Mouse (Mus musculus) neural tube, embryonic 14.5 days (tissue): Measurements from ENCODE around the gene Gtpbp1. TPM values are rescaled to one million over a fixed set of nuclear protein-coding genes. Genes with fewer than 3 reads are reported as not detected.

ENCODE experiments used
- ATAC-seq: fragments of 200-750 bp; cut with Nextera tagmentation; 2 replicates; pipeline ENCODE4 v1.8.0; 2017; ENCODE audit warnings: low read depth, mild to moderate bottlenecking, moderate TSS enrichment, moderate library complexity
- H3K27ac ChIP-seq: fragments of 300-500 bp; sonication (generic); 2 replicates; pipeline ENCODE4 v1.5.1; 2014; ENCODE audit warnings: low read depth, mild to moderate bottlenecking, control low read depth, low read length, moderate library complexity, mixed read lengths
- H3K27me3 ChIP-seq: fragments of 300-500 bp; sonication (generic); 2 replicates; pipeline ENCODE4 v1.6.1; 2014; ENCODE audit warnings: low read length; ENCODE audit not compliant: control insufficient read depth, insufficient read depth
- H3K36me3 ChIP-seq: fragments of 300-500 bp; sonication (generic); 2 replicates; pipeline ENCODE4 v1.6.1; 2014; ENCODE audit warnings: low read length, mixed read lengths; ENCODE audit not compliant: control insufficient read depth, insufficient read depth
- H3K4me1 ChIP-seq: fragments of 300-500 bp; sonication (generic); 2 replicates; pipeline ENCODE4 v1.6.1; 2014; ENCODE audit warnings: low read length; ENCODE audit not compliant: control insufficient read depth, insufficient read depth
- H3K4me2 ChIP-seq: fragments of 300-500 bp; sonication (generic); 2 replicates; pipeline ENCODE4 v1.6.1; 2014; ENCODE audit warnings: mild to moderate bottlenecking, low read depth, low read length, control low read depth
- H3K4me3 ChIP-seq: fragments of 300-500 bp; sonication (generic); 2 replicates; pipeline ENCODE4 v1.5.1; 2014; ENCODE audit warnings: low read depth, low read length, control low read depth, mixed read lengths
- H3K9ac ChIP-seq: fragments of 300-500 bp; sonication (generic); replicated peaks from 2 replicates; pipeline ENCODE4 v1.6.1; 2014; ENCODE audit warnings: low read depth, mild to moderate bottlenecking, control low read depth, low read length, mixed read lengths
- H3K9me3 ChIP-seq: fragments of 300-500 bp; sonication (generic); 2 replicates; pipeline ENCODE4 v1.6.1; 2016; ENCODE audit warnings: low read length; ENCODE audit not compliant: control insufficient read depth
- WGBS: fragments of 180-500 bp; shearing (Covaris S2); extraction: QIAGEN DNeasy Blood & Tissue Kit; methylation state at CpG from one replicate; pipeline ENCODE4 v1.1.7; 2014; 5-methylcytosine and 5-hydroxymethylcytosine counted together
- polyA plus RNA-seq: library from polyadenylated mRNA; unstranded; fragments of >200 nt; fragmentation: Nextera tagmentation; extraction: Ambion mirVana; gene quantifications from 2 replicates; pipeline ENCODE4 v1.2.1, GENCODE M21; 2014

Gtpbp1 gene
- 37.5 and 41.2 TPM in 2 replicates for polyA plus RNA-seq

DNA sequence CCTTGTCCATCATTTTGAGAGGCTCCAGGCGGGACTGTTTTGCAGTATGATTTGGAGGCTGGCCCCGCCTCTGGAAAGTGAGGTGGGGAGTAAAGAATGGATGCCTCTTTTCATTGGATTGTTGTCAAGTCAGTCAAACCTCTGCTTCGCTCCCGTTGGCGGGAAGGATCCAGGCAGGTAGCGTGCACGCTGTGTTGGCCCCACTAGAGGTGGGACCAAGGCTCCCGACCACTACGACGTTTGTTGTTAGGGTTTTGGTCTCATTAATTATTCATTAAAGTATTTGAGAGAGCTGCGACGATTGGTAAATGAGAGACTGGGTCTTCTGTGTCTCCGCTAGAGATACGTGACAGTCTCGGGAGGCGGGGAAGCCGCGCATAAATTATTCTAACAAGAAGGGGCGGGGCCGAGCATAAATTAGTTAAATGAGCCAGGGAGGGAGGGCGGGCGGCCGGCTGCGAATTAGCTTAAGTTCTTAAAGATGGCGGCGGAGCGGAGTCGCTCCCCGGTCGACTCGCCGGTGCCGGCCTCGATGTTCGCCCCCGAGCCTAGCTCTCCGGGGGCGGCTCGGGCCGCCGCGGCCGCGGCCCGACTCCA lies at the start of gene Gtpbp1:
Gene Gtpbp1, plus strand, starts transcription at position 420 of the 597 bp plus-strand sequence.
- no peaks in the 10 kb centered on the region for H3K27me3 ChIP-seq
- peak within 1 kb of the TSS; percentile 83 for H3K4me2 ChIP-seq
- under 1% methylated on average over 45 of the region's 45 CpGs for WGBS
- peaks cover 2% of the 10 kb centered on the region; the same call in 1 of the 2 replicates for H3K36me3 ChIP-seq
- H3K9ac ChIP-seq, result peak within 1 kb of the TSS; percentile 69
- H3K9me3 ChIP-seq, result no peaks in the 10 kb centered on the region
- H3K4me3 ChIP-seq, result peak within 1 kb of the TSS; percentile 90
- peak within 1 kb of the TSS; percentile 83 for H3K27ac ChIP-seq
- ATAC-seq, result peak; percentile 97
- peaks cover 27% of the 10 kb centered on the region for H3K4me1 ChIP-seq

DNA sequence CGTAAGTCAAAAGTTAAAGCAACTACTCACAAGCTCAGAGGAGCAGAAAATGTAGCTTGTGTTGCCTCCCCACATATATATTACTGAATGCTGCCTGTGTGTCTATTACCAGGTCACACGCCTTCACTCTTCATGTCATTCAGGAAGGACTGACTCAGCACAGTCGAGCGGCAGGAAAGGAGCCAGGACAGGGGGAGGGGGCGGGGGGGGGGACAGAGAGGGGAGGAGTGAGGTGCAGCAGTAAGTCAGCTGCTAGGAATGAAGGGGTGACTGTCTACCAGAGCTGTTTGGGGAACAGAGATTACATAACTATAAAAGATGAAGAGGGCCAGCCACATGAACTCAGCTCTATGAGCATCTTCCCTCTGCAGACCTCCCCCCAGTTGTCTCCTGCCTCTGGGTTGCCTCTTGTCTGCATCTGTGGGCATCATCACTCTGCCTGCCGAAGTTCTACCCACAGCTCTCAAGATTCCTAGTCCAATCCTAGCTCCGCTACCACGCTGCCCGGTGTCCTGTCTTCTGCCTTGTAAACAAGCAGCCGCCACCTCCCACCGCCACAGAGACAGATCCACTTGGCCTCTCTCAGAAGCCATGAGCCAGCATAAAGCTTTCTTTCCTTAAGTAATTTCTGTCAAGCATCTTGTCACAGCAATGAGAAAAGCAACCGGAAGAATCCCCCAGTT lies 49.4 kb upstream of the Gtpbp1 start:
- H3K9ac ChIP-seq, result no peak overlapping the region
- no peak overlapping the region for H3K4me3 ChIP-seq
- H3K4me1 ChIP-seq, result no peaks in the 10 kb centered on the region
- 83% methylated on average over 12 of the region's 12 CpGs for WGBS
- no peaks in the 10 kb centered on the region for H3K9me3 ChIP-seq
- H3K27me3 ChIP-seq, result no peaks in the 10 kb centered on the region
- H3K4me2 ChIP-seq, result no peak overlapping the region
- no peak for ATAC-seq
- H3K27ac ChIP-seq, result no peak overlapping the region
- H3K36me3 ChIP-seq, result peaks cover 28% of the 10 kb centered on the region

DNA sequence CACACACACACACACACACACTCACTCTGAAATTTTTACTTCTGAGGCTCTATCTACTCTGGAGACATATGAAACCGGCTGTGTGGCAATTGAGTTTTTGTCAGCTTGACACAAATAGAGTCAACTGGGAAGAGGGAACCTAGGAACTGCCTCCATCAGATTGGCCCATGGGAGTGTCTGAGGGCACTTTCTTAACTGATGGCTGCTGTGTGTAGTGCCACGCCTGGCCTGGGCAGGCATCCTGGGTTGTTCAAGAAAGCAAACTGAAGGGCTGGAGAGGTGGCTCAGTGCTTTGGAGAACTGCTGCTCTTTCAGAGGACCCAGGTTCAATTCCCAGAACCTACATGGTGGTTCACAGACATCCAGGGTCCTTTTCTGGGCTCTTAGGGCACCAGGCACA lies 45.2 kb upstream of the Gtpbp1 start:
- Histone ChIP-seq H3K9me3 (no peaks in the 10 kb centered on the region), H3K4me2 (no peak overlapping the region), H3K36me3 (peaks cover 20% of the 10 kb centered on the region), H3K4me3 (no peak overlapping the region), H3K27ac (no peak overlapping the region), H3K27me3 (no peaks in the 10 kb centered on the region), H3K4me1 (no peaks in the 10 kb centered on the region), H3K9ac (no peak overlapping the region)
- ATAC-seq, result no peak
- 77% methylated on average over 2 of the region's 2 CpGs for WGBS

DNA sequence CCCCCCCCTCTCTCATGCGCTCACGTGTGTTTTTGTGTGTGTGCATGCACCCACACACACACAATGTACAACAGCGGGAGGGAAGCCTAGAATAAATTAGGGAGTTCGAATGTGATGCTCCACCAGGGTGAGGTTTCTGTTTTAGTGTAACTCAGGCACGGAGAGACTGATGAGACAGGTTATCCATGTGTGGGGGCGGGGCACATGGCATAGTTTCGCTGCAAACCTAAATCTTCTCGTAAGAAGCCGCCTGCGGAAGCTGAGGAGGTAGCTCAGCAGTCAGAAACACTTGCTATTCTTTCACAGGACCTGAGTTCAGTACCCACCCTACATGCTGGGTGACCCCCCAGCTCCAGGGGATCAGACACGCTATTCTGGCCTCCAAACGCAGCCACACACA lies 42.5 kb upstream of the Gtpbp1 start:
- no peak overlapping the region for H3K27ac ChIP-seq
- no peaks in the 10 kb centered on the region for H3K9me3 ChIP-seq
- no peak overlapping the region for H3K9ac ChIP-seq
- no peaks in the 10 kb centered on the region for H3K4me1 ChIP-seq
- no peaks in the 10 kb centered on the region for H3K27me3 ChIP-seq
- 94% methylated on average over 12 of the region's 12 CpGs for WGBS
- H3K36me3 ChIP-seq, result peaks cover 15% of the 10 kb centered on the region
- no peak for ATAC-seq
- H3K4me3 ChIP-seq, result no peak overlapping the region
- H3K4me2 ChIP-seq, result no peak overlapping the region

DNA sequence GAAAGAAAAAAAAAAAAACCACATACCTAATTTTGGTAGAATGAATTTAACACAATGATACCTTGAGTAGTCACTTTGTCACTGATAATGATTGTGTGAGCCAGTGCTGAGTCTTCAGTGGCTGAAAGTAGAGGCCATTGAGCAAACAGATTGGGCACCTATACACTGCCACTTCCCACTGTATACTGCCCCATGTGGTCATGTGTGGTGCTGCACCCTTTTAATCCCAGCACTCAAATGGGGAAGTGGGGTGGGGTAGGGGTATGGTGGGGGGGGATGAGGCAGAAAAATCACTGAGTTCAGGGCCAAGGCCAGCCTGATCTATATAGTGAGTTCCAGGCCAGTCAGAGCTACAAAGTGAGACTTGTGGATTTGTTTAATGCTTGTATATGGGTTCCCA lies 40.1 kb upstream of the Gtpbp1 start:
- Histone ChIP-seq H3K9me3 (no peaks in the 10 kb centered on the region), H3K4me3 (no peak overlapping the region), H3K9ac (no peak overlapping the region), H3K4me1 (no peaks in the 10 kb centered on the region), H3K36me3 (peaks cover 11% of the 10 kb centered on the region), H3K27ac (no peak overlapping the region), H3K27me3 (no peaks in the 10 kb centered on the region), H3K4me2 (no peak overlapping the region)
- ATAC-seq, result no peak

DNA sequence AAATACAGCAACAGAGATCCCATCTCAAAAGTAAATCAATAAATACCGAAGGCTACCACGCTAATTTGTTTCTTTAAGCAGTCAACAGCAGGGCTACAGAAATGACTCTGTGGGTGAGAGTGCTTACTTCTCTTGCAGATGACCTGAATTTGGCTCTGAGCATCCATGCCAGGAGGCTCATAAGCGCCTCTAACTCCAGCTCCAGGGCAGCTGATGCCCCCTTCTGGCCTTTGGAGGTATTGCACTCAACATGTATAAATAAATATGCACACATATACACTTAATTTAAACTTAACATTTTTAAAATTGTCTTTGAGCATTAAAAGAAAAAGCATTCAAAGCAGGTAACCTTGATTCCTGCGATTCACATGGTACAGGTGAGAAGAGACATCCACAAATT lies 39.2 kb upstream of the Gtpbp1 start:
- H3K9me3 ChIP-seq, result no peaks in the 10 kb centered on the region
- no peak overlapping the region for H3K27ac ChIP-seq
- ATAC-seq, result no peak
- WGBS, result 78% methylated on average over 4 of the region's 4 CpGs
- no peak overlapping the region for H3K9ac ChIP-seq
- H3K4me2 ChIP-seq, result no peak overlapping the region
- no peak overlapping the region for H3K4me3 ChIP-seq
- peaks cover 11% of the 10 kb centered on the region for H3K36me3 ChIP-seq
- H3K4me1 ChIP-seq, result no peaks in the 10 kb centered on the region
- H3K27me3 ChIP-seq, result no peaks in the 10 kb centered on the region

DNA sequence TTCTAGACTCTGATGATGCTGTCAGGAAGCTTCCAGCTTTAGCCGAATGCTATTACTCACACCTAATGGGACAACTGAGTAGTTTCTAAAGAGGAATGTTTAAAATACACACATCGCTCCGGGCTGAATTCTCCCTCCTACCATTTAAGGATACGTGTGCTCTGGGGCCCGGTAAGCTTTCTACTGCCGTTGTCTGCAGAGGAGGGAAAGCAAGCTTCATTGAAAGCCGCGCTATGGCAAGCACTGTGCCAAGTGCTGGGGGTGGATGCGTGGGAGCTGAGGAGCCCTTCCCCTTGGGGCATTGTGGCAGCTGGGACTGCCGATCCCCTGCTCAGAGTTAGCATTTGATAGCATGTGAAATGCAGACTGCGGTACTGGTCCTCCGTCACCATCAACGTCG lies 34.2 kb upstream of the Gtpbp1 start:
- H3K9me3 ChIP-seq, result no peaks in the 10 kb centered on the region
- H3K4me3 ChIP-seq, result no peak overlapping the region
- no peak for ATAC-seq
- H3K27me3 ChIP-seq, result no peaks in the 10 kb centered on the region
- no peak overlapping the region for H3K9ac ChIP-seq
- no peak overlapping the region for H3K4me2 ChIP-seq
- H3K4me1 ChIP-seq, result 0 out of 2 replicates have a peak, but pooled peaks cover 4% of the 10 kb centered on the region
- no peak overlapping the region for H3K27ac ChIP-seq
- WGBS, result 78% methylated on average over 14 of the region's 14 CpGs
- no peaks in the 10 kb centered on the region for H3K36me3 ChIP-seq

DNA sequence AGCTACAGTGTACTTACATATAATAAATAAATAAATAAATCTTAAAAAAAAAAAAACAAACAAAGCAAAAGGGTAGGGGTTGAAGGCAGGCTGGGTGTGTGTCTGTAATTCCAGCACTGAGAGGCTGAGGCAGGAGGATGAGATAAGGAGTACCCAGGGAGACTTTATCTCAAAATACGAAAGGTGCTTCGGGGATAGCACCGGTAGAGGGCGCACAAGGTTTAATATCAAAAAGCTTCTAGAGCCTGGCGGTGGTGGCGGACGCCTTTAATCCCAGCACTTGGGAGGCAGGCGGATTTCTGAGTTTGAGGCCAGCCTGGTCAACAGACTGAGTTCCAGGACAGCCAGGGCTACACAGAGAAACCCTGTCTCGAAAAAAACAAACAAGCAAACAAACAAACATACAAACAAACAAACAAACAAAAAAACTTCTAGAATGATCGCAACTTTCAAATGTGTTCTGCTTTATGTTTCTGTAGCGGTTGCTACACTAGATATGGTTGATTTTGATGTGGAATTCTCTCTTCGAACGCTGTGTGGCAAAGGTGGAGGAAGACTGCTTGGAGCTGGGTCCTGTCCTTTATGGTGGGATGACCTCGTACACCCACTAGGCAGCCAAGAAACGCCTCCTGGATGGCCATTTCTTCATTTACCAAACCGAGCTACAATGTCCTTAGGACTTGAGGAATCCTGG lies 32.7 kb upstream of the Gtpbp1 start:
- H3K27me3 ChIP-seq, result no peaks in the 10 kb centered on the region
- no peaks in the 10 kb centered on the region for H3K36me3 ChIP-seq
- 0 out of 2 replicates have a peak, but pooled peaks cover 4% of the 10 kb centered on the region for H3K4me1 ChIP-seq
- H3K9ac ChIP-seq, result peak overlapping the region; percentile 85
- no peaks in the 10 kb centered on the region for H3K9me3 ChIP-seq
- peak overlapping the region; percentile 95 for H3K27ac ChIP-seq
- peak overlapping the region; percentile 88 for H3K4me2 ChIP-seq
- H3K4me3 ChIP-seq, result peak overlapping the region; percentile 92
- WGBS, result 4% methylated on average over 16 of the region's 16 CpGs
- no peak; the same call in 1 of the 2 replicates for ATAC-seq
